Mouse (Mus musculus): ENCODE measurements around the gene Lcor. TPM values are rescaled to one million over a fixed set of nuclear protein-coding genes. Genes with fewer than 3 reads are reported as not detected.

Lcor gene
- polyA plus RNA-seq, 1 experiment from 2014 or later: 13.0 TPM

DNA sequence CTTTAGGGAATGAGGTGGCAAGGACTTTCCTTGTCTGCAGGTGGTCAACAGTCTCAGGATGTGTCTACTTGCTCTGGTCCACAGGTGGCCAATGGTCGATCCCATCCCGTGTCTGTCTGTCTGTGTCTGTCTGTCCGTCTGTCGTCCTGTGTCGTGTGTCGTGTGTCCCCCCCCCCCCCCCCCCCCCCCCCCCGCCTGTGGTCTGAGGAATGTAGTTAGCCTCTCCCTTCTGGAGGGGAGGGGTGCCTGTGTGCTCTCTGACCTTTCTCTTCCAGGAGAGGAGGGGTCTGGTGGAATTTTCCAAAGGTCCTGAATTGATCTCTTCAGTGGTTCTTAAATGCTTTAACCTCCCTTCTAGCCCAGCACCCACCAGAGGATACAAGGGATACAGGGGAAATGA lies 27.8 kb upstream of the Lcor start:
- WGBS: 62% methylated on average over 6 of the region's 7 CpGs
- H3K4me1 ChIP-seq (ENCODE audit: insufficient read depth): no peaks in the 10 kb centered on the region
- no peak overlapping the region for H3K27ac ChIP-seq (ENCODE audit: low read depth)
- ATAC-seq (ENCODE audit: insufficient read depth) (no peak), DNase-seq (no peak)
- H3K36me3 ChIP-seq (ENCODE audit: insufficient read depth): no peaks in the 10 kb centered on the region
- H3K4me3 ChIP-seq (ENCODE audit: low read depth, low read length): no peak overlapping the region
- H3K4me2 ChIP-seq: no peak overlapping the region
- no peaks in the 10 kb centered on the region for H3K27me3 ChIP-seq (ENCODE audit: insufficient read depth, low read length)
- H3K9me3 ChIP-seq (ENCODE audit: low read depth, low read length): no peaks in the 10 kb centered on the region
- TF ChIP-seq CTCF (IDR thresholded peaks at IDR 0.05; ENCODE audit: low read depth): no peak
- H3K9ac ChIP-seq: no peak overlapping the region

DNA sequence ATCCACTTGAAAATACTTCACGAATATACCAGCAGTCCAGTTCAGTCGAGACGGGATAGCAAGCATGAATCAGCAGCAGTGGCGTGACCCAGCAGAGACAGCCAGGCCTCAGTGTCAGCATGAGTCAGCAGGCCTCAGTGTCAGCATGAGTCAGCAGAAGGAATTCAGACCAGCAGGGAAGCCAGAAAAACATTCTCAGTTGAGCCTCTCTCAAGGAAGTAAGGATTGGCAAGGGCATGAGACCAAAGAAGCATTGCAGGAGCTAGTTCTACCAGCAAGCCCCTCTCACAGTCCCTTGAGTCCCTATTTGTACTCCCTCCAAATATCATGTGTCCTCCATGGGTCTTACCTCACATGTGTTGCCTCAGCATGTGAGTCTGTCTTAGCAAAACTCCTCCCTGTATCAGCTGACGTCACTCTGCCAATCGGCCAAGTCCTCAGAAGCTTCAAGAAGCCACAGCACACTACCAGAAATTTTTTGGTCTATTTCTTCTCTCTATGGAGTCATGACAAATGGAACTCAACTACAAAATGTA lies 27.3 kb upstream of the Lcor start:
- 50% methylated on average over 6 of the region's 6 CpGs for WGBS
- DNase-seq: peak; percentile 28
- no peak overlapping the region for H3K27ac ChIP-seq (ENCODE audit: low read depth)

DNA sequence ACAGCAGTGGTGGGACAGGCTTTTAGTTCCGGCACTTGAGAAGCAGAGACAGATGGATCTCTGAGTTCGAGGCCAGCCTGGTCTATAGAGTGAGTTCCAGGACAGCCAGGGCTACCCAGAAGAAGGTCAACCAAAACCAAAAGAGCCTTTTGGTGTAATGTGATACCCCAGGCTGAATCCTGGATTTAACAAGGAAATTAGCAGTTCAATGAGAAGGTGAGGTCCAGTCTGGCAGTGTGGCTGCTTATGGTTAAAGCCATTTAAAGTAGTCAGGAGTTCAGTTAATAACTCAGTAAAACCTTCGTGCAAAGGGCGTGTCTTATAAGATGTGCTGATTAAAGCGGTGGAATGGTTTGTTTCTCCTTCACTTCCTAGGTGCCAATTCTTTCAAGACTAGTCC lies 25.3 kb upstream of the Lcor start:
- Histone ChIP-seq H3K27ac (ENCODE audit: low read depth) (no peak overlapping the region), H3K9me3 (ENCODE audit: low read depth, low read length) (no peaks in the 10 kb centered on the region), H3K4me2 (no peak overlapping the region), H3K27me3 (ENCODE audit: insufficient read depth, low read length) (no peaks in the 10 kb centered on the region), H3K4me3 (ENCODE audit: low read depth, low read length) (no peak overlapping the region), H3K36me3 (ENCODE audit: insufficient read depth) (no peaks in the 10 kb centered on the region), H3K4me1 (ENCODE audit: insufficient read depth) (no peaks in the 10 kb centered on the region), H3K9ac (no peak overlapping the region)
- no peak for TF ChIP-seq CTCF (IDR thresholded peaks at IDR 0.05; ENCODE audit: low read depth)
- ATAC-seq (ENCODE audit: insufficient read depth) (no peak), DNase-seq (no peak)
- WGBS: 77% methylated on average over 5 of the region's 5 CpGs

More for the DNA sequence above, 27.3 kb upstream of the Lcor start:
- Histone ChIP-seq H3K36me3 (ENCODE audit: insufficient read depth) (no peaks in the 10 kb centered on the region), H3K9ac (no peak overlapping the region), H3K4me3 (ENCODE audit: low read depth, low read length) (no peak overlapping the region), H3K4me1 (ENCODE audit: insufficient read depth) (no peaks in the 10 kb centered on the region), H3K9me3 (ENCODE audit: low read depth, low read length) (no peaks in the 10 kb centered on the region), H3K27me3 (ENCODE audit: insufficient read depth, low read length) (no peaks in the 10 kb centered on the region), H3K4me2 (no peak overlapping the region)
- ATAC-seq (ENCODE audit: insufficient read depth): no peak
- TF ChIP-seq CTCF (IDR thresholded peaks at IDR 0.05; ENCODE audit: low read depth): no peak

DNA sequence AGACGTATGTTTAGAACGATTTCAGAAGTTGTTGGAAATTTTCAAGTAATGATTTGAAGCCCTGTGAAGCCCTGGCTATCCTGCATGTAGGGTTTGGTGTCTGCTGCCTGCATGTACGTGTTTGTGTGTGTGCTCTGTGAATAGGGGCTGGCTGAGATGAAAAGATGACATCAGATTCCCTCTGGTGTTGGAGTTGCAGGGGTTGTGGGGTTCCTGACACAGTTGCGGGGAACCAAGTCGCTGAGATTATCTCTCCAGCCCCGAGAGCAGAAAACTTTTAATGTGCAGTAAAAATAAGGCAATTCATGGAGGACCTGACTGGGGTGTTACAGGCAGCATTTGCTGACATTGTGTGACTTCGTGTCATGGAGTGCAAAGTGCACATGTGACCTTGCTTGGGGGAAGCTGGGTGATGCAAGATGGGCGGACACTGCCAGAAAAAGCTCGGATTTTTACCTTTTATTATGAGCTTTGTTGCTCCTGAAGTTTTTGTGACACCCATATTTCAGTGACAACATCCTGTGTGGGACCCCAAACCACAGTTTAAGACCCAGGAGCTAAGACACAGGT lies 20.2 kb upstream of the Lcor start:
- H3K36me3 ChIP-seq (ENCODE audit: insufficient read depth): no peaks in the 10 kb centered on the region
- no peak overlapping the region for H3K4me3 ChIP-seq (ENCODE audit: low read depth, low read length)
- TF ChIP-seq CTCF (IDR thresholded peaks at IDR 0.05; ENCODE audit: low read depth): no peak
- H3K9ac ChIP-seq: no peak overlapping the region
- DNase-seq: no peak
- H3K27ac ChIP-seq (ENCODE audit: low read depth): no peak overlapping the region
- no peaks in the 10 kb centered on the region for H3K27me3 ChIP-seq (ENCODE audit: insufficient read depth, low read length)
- ATAC-seq (ENCODE audit: insufficient read depth): no peak
- no peak overlapping the region for H3K4me2 ChIP-seq
- H3K4me1 ChIP-seq (ENCODE audit: insufficient read depth): no peaks in the 10 kb centered on the region
- 73% methylated on average over 9 of the region's 9 CpGs for WGBS
- H3K9me3 ChIP-seq (ENCODE audit: low read depth, low read length): no peaks in the 10 kb centered on the region

DNA sequence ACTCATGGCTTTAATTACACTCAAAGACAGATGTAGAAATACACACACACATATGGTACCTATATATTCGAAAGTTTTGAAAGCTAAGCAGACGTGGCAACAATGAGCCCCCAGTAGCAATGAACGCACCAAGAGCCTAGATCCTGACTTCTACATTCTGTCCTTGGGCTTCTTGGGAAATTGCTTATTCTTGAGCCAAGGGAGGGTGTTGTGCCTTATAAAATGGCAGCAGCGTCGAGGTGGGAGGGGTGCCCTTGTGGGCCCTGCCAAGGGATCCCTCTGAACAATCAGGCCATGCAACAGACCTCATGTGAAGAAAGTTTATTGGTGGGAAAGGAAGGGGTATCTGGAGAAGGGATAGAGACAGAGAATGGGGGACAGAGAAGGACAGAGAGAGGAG lies 18.6 kb upstream of the Lcor start:
- Histone ChIP-seq H3K9me3 (ENCODE audit: low read depth, low read length) (no peaks in the 10 kb centered on the region), H3K27ac (ENCODE audit: low read depth) (no peak overlapping the region), H3K36me3 (ENCODE audit: insufficient read depth) (no peaks in the 10 kb centered on the region), H3K27me3 (ENCODE audit: insufficient read depth, low read length) (no peaks in the 10 kb centered on the region), H3K4me2 (no peak overlapping the region), H3K4me1 (ENCODE audit: insufficient read depth) (no peaks in the 10 kb centered on the region), H3K4me3 (ENCODE audit: low read depth, low read length) (no peak overlapping the region), H3K9ac (no peak overlapping the region)
- no peak for TF ChIP-seq CTCF (IDR thresholded peaks at IDR 0.05; ENCODE audit: low read depth)
- no peak for DNase-seq
- ATAC-seq (ENCODE audit: insufficient read depth): no peak
- 86% methylated on average over 5 of the region's 5 CpGs for WGBS

DNA sequence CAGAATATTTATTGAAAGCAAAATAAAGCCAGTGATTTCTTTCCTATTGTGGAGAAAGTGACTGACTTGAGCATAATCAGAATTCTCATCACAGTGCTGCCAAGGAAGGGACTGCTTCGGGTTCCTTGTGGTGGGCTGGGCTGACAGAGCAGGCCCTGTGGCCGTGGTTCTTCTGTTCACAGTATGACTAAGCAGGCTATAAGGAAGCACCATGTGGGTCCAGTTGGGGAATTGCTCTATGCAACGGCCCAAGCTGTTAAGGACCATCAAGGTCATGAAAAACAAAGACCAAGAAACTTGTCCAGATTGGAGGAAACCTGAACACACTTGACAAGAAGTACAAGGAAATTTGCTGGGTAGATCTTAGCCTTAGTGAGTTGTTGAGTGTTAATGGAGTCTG lies 16.0 kb upstream of the Lcor start:
- WGBS: 84% methylated on average over 3 of the region's 3 CpGs

DNA sequence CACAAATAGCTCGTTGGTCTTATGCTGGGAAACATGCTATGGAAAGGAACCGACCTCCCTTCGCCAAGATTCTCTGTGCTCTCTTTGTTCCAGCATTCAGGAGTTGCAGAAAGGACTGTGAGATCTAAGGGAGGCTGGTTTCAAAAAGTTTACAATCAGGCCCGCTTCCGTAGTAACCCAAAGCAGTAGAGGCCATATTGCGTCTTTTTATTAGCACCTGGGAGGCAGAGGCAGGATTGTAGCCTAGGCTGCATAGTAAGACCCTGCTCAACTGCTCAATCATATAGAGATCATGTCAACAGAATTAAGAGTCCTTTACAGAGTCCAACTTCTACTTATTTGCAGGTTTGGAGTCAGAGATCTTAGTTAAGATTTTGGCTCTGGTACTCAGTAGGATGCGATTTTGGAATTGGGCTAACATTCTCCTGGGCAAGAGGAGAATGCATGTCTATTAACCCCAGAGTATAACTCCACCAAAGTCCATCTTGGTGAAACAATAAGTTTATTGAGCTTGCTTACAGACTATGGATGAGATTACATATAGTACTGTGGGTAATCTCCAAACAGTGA lies 8.8 kb upstream of the Lcor start:
- no peak for TF ChIP-seq CTCF (IDR thresholded peaks at IDR 0.05; ENCODE audit: low read depth)
- Histone ChIP-seq H3K36me3 (ENCODE audit: insufficient read depth) (no peaks in the 10 kb centered on the region), H3K4me3 (ENCODE audit: low read depth, low read length) (no peak overlapping the region), H3K4me1 (ENCODE audit: insufficient read depth) (no peaks in the 10 kb centered on the region), H3K9me3 (ENCODE audit: low read depth, low read length) (no peaks in the 10 kb centered on the region), H3K4me2 (no peak overlapping the region), H3K27ac (ENCODE audit: low read depth) (no peak overlapping the region), H3K9ac (no peak overlapping the region), H3K27me3 (ENCODE audit: insufficient read depth, low read length) (no peaks in the 10 kb centered on the region)
- WGBS: 93% methylated on average over 7 of the region's 7 CpGs
- DNase-seq (no peak), ATAC-seq (ENCODE audit: insufficient read depth) (no peak)

More for the DNA sequence above, 16.0 kb upstream of the Lcor start:
- no peak overlapping the region for H3K4me3 ChIP-seq (ENCODE audit: low read depth, low read length)
- no peak overlapping the region for H3K27ac ChIP-seq (ENCODE audit: low read depth)
- no peak for ATAC-seq (ENCODE audit: insufficient read depth)
- H3K36me3 ChIP-seq (ENCODE audit: insufficient read depth): no peaks in the 10 kb centered on the region
- TF ChIP-seq CTCF (IDR thresholded peaks at IDR 0.05; ENCODE audit: low read depth): no peak
- no peaks in the 10 kb centered on the region for H3K4me1 ChIP-seq (ENCODE audit: insufficient read depth)
- no peak overlapping the region for H3K4me2 ChIP-seq
- H3K9me3 ChIP-seq (ENCODE audit: low read depth, low read length): no peaks in the 10 kb centered on the region
- H3K9ac ChIP-seq: no peak overlapping the region
- DNase-seq: no peak
- no peaks in the 10 kb centered on the region for H3K27me3 ChIP-seq (ENCODE audit: insufficient read depth, low read length)
